Mouse (Mus musculus) embryonic facial prominence, embryonic 12.5 days (tissue): ENCODE results near the gene Lsm7. TPM values are rescaled to one million over a fixed set of nuclear protein-coding genes. Genes with fewer than 3 reads are reported as not detected.

Source experiments
- ATAC-seq: fragments of 200-750 bp; cut with Nextera tagmentation; 2 replicates; pipeline ENCODE4 v1.8.0; 2017; ENCODE audit not compliant: insufficient number of reproducible peaks, insufficient read depth, low FRiP score, low TSS enrichment
- H3K27ac ChIP-seq: fragments of 300-500 bp; sonication (generic); 2 replicates; pipeline ENCODE4 v1.5.1; 2016; ENCODE audit warnings: mild to moderate bottlenecking
- H3K27me3 ChIP-seq: fragments of 300-500 bp; sonication (generic); 2 replicates; pipeline ENCODE4 v1.6.1; 2016; ENCODE audit warnings: mild to moderate bottlenecking, moderate library complexity
- H3K36me3 ChIP-seq: fragments of 300-500 bp; sonication (generic); 2 replicates; pipeline ENCODE4 v1.6.1; 2016; ENCODE audit warnings: mild to moderate bottlenecking
- H3K4me1 ChIP-seq: fragments of 300-500 bp; sonication (generic); 2 replicates; pipeline ENCODE4 v1.6.1; 2016
- H3K4me2 ChIP-seq: fragments of 300-500 bp; sonication (generic); replicated peaks from 2 replicates; pipeline ENCODE4 v1.6.1; 2016; ENCODE audit warnings: mild to moderate bottlenecking, moderate library complexity
- H3K4me3 ChIP-seq: fragments of 300-500 bp; sonication (generic); 2 replicates; pipeline ENCODE4 v1.5.1; 2016; ENCODE audit warnings: mild to moderate bottlenecking
- H3K9ac ChIP-seq: fragments of 300-500 bp; sonication (generic); 2 replicates; pipeline ENCODE4 v1.6.1; 2016; ENCODE audit warnings: mild to moderate bottlenecking, moderate library complexity
- H3K9me3 ChIP-seq: fragments of 300-500 bp; sonication (generic); 2 replicates; pipeline ENCODE4 v1.6.1; 2016; ENCODE audit warnings: mild to moderate bottlenecking, moderate library complexity
- WGBS: fragments of 180-500 bp; shearing (Covaris S2); methylation state at CpG from one replicate; pipeline ENCODE4 v1.1.7; 2016; 5-methylcytosine and 5-hydroxymethylcytosine counted together
- polyA plus RNA-seq: library from polyadenylated mRNA; unstranded; fragments of >200 nt; fragmentation: Nextera tagmentation; extraction: Ambion mirVana; gene quantifications from 2 replicates; pipeline ENCODE4 v1.2.1, GENCODE M21; 2016

Lsm7 gene
- 314 and 329 TPM in 2 replicates for polyA plus RNA-seq

DNA sequence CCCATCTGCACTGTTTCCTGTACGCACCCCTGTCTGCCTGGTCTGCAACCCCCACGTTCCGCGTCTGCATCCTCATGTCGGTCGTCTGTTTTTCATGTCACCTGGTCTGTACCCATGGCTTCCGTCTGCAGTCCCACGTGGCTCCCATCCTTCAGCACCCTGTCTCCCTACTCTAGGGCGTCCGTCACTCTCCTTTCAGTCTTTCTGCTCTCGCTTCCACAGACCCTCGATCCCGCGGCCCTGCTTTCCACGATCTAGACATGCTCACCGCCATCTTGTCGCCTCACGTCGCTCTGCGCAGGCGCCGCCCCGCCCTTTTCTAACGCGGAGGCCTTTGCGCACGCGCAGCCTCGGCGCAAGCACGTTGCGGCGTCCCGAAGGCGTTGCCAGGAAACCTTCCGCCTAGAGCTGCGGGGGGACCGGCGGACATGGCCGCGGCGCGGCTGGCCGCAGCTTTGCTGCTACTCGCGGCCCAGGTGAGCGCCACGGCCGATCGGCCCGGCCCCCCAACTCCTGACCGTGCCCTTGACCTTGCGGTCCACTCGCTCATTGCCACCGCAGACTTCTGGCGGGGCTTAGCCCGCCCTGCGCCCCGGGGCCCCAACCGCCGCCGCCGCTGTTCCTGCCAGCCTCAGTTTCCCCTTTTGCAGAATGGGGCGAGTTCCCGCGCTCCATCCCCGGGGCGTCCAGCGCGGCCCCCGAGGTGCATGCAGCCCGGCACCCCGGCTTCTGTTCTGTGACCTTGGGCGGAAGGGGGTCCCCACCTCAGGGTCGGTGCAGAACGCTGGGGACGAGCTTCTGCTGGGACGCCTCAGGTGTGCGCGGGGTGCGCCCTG lies at the start of gene Lsm7, which contains the start of gene Sppl2b:
Lsm7 (minus strand) TSS at position 297 of the 836 bp plus-strand sequence.
Sppl2b (plus strand) TSS at position 363 of the 836 bp plus-strand sequence.
- H3K4me2 ChIP-seq: peak within 1 kb of the TSS; percentile 98
- ATAC-seq: peak; percentile 37; the same call in 1 of the 2 replicates
- peak within 1 kb of the TSS; percentile 87 for H3K4me3 ChIP-seq
- H3K27me3 ChIP-seq: no peaks in the 10 kb centered on the region
- H3K27ac ChIP-seq: peak within 1 kb of the TSS; percentile 46
- peaks cover 34% of the 10 kb centered on the region for H3K4me1 ChIP-seq
- no peaks in the 10 kb centered on the region for H3K9me3 ChIP-seq
- H3K9ac ChIP-seq: peak within 1 kb of the TSS; percentile 84
- under 1% methylated on average over 81 of the region's 81 CpGs for WGBS
- peaks cover 24% of the 10 kb centered on the region for H3K36me3 ChIP-seq

DNA sequence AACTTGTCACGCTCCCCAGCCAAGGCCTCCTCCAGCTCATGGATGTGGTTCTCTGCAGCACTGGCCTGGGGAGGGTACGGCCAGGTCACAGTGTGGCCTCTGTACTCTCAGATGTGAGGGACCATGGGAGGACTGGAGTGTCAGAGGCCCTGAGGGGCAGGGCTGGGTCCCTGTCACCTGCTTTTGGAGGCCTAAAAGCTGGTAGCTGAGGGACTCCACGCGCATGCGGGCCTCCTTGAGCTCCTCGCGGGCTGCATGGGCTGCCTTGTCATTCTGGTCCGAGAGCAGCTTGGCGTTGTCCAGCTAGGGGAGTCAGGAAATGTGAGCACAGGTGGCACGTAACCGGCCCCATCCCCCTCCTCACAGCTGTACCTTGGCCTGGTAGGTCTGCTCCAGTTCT lies 49.7 kb upstream of the Lsm7 start:
- Histone ChIP-seq H3K27me3 (no peaks in the 10 kb centered on the region), H3K36me3 (peaks cover 72% of the 10 kb centered on the region)
- 92% methylated on average over 11 of the region's 11 CpGs for WGBS

DNA sequence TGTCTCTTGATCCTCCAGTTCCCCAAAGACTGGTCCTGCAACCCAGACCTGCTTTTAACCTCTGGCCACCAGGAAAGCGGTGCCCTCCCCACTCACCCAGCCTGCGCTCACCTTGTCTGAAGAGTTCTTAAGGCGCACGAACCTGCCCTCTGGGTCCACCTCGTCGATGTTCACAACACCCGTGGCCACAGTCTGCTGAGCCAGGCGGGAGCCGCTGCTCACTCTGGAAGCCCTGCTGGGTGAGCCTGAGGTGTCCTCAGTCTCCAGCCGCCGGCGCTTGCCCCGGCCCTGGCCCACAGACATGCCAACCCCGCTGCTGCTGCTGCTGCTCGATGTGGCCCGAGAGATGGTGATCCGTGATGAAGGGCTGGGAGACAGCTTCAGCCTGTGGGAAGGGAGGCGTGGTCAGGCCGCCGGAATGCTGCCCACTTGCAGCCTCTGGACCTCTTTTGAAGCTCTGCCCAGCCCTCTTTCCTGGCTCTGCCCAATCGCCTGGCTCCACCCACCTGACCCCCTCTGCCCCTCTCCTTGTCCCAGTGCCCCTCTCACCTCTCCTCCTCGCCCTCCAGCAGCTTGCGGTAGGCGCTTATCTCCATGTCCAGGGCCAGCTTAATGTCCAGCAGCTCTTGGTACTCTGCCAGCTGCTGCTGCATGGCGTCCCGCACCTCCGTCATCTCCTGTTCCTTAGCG lies 49.1 kb upstream of the Lsm7 start:
- Histone ChIP-seq H3K36me3 (peaks cover 69% of the 10 kb centered on the region), H3K9me3 (no peaks in the 10 kb centered on the region), H3K4me2 (no peak overlapping the region), H3K27me3 (no peaks in the 10 kb centered on the region), H3K4me1 (peaks cover 12% of the 10 kb centered on the region), H3K27ac (no peak overlapping the region), H3K9ac (no peak overlapping the region), H3K4me3 (no peak overlapping the region)
- ATAC-seq: no peak
- WGBS: 89% methylated on average over 28 of the region's 28 CpGs

More for the DNA sequence above, 49.7 kb upstream of the Lsm7 start:
- Histone ChIP-seq H3K4me1 (peaks cover 7% of the 10 kb centered on the region), H3K9ac (no peak overlapping the region), H3K4me2 (no peak overlapping the region), H3K4me3 (no peak overlapping the region), H3K9me3 (no peaks in the 10 kb centered on the region), H3K27ac (no peak overlapping the region)
- ATAC-seq: no peak

DNA sequence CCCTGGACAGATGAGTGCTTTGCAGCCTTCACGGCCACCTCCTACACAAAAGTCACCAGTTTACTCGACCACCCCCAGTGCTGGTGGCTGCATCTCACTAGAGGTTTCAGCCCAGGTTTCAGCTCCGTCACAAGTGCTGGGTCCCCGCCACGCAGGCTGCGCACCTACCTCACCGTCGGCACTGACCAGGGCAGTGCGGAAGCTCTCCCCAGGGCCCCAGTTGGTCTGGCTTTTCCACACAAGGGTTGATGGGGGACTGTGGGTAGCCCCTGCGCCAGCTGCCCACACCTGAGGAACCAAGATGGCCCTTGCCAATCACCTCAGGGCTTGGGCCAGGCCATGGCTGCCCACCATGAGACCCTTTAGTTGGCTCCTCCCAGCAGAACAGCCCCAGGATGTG lies 48.3 kb upstream of the Lsm7 start:
- Histone ChIP-seq H3K27ac (no peak overlapping the region), H3K36me3 (peaks cover 65% of the 10 kb centered on the region), H3K4me2 (no peak overlapping the region), H3K9me3 (no peaks in the 10 kb centered on the region), H3K4me1 (peaks cover 14% of the 10 kb centered on the region), H3K9ac (no peak overlapping the region), H3K4me3 (no peak overlapping the region), H3K27me3 (no peaks in the 10 kb centered on the region)
- WGBS: 86% methylated on average over 10 of the region's 10 CpGs
- no peak for ATAC-seq

DNA sequence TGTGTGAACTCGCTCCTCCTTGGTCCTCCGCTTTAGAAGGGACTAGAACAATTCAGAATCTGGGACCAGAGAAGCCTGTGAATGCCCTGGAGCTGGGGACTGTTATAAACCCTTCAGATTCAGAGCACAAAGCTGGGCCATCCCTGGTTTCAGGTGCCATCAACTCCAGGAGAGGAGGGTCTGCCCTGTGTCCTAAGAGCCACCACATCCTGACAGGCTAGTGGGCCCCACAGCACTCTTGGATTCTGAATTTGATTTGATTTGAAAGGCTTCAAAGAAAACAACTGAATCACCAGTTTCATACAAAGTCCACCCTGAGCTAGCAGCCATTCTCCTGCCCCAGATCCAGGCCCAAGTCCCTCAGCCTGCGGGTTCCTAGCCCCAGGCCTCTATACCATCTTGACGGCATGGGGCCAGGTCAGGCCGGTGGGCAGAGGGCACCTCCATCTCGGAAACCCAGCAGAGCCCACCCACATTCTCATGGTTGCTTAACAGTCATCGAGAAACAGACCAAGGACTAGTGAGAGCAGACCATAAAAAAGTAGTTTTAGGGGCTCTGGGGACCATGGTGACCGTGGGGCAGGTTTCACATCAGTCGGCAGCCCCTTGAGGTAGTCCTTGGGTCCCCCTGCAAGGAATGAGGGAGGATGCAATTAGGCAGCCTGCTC lies 47.4 kb upstream of the Lsm7 start:
- Histone ChIP-seq H3K36me3 (peaks cover 57% of the 10 kb centered on the region), H3K4me3 (no peak overlapping the region), H3K27me3 (no peaks in the 10 kb centered on the region), H3K4me1 (peaks cover 19% of the 10 kb centered on the region), H3K9me3 (no peaks in the 10 kb centered on the region), H3K4me2 (no peak overlapping the region), H3K27ac (no peak overlapping the region), H3K9ac (no peak overlapping the region)
- WGBS: 94% methylated on average over 9 of the region's 9 CpGs
- no peak for ATAC-seq

DNA sequence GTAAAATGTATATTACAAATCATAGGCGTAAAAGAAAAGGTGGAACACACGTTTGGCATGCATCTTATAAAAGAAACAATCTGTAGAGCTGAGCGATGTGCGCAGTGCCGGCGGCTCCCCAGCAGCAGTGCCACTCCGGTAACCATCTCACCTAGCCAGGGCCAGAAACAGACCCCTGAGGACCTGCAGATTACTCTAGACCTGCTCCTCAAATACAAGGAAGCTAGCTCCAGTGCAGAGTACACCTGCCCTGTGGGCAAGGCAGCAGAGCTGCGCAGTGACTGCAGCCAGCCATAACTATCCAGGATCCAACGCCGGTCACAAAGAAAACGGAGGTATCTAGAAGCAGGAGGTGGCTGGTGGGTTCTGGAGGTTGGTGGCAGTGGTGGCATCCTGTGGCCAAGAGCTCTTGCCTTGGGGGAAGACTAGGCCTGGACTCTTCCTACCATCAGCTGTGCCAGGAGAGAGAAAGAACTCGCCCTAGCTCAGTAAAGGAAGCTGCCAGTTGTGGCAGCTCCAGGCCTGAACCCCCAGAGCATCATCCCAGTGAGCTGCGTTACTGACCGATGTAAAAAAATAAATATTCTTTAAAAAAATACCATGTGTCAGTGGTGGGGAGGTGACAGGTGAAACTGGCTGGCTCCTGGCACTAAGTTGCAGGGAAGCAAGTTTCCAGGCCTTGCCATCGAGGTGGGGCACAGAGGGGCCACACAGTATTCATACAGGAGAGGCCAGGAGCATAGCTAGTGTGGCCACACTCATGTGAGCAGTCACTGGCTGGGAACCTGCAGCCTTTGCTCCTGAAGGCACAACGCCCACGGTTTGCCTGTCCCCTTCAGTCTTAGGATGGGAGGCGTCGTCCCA lies 46.6 kb upstream of the Lsm7 start:
- Histone ChIP-seq H3K4me2 (peak overlapping the region; percentile 95; the same call in 1 of the 2 replicates), H3K36me3 (peaks cover 52% of the 10 kb centered on the region), H3K4me1 (peaks cover 19% of the 10 kb centered on the region), H3K4me3 (no peak overlapping the region), H3K9ac (peak overlapping the region; percentile 5; the same call in 1 of the 2 replicates), H3K9me3 (no peaks in the 10 kb centered on the region), H3K27me3 (no peaks in the 10 kb centered on the region), H3K27ac (peak overlapping the region; percentile 55; the same call in 1 of the 2 replicates)
- WGBS: 88% methylated on average over 19 of the region's 19 CpGs
- ATAC-seq: no peak

DNA sequence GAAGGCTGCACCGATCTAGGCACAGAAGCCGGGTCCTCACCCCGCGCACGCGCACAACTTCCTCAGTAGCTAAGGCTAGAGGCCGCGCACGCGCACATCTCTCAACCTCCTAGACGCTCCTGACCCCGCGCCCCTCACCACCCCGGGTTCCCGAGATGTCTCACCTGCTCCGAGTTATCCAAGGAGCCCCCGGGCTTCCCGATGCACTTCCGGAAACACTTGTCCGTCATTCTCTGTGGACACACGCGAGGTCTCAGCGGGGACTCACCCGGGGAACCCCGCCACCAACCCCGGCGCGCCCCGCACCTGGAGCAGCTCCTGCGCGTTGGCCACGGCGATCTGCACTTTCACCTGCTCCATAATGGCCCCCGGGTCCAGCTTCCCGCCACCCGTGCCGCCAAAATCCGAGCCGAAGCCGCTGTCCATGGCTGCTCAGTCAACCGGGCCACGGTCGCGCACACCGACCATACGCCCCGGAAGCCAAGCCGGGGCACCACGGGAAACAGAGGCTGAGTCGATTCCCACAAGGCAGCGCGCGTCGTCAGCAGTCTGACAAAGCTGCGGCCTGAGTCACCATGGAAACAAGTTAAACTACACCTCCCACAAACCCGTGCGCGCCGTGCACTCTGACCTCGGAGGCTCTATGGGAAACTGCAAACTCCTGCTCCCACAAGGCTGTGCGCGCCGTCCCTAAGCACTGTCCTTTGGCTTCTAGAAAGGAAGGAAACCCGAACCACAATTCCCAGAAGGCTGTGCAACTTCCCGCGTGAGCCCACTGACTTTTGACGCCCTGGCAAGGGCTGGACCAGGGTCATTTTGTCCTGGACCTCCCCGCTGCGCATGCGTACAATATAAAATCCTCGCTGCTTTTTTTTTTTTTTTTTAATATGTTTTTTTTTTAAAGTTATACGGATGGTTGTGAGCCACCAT lies 45.6 kb upstream of the Lsm7 start, which contains the start of gene Timm13:
Timm13 (minus strand) TSS at position 652 of the 930 bp plus-strand sequence.
- Histone ChIP-seq H3K4me2 (peak within 1 kb of the TSS; percentile 95), H3K4me1 (peaks cover 19% of the 10 kb centered on the region), H3K27ac (peak within 1 kb of the TSS; percentile 83), H3K9ac (peak within 1 kb of the TSS; percentile 87), H3K36me3 (peaks cover 41% of the 10 kb centered on the region), H3K27me3 (no peaks in the 10 kb centered on the region), H3K4me3 (peak within 1 kb of the TSS; percentile 86), H3K9me3 (no peaks in the 10 kb centered on the region)
- ATAC-seq: peak; percentile 91
- under 1% methylated on average over 72 of the region's 72 CpGs for WGBS

DNA sequence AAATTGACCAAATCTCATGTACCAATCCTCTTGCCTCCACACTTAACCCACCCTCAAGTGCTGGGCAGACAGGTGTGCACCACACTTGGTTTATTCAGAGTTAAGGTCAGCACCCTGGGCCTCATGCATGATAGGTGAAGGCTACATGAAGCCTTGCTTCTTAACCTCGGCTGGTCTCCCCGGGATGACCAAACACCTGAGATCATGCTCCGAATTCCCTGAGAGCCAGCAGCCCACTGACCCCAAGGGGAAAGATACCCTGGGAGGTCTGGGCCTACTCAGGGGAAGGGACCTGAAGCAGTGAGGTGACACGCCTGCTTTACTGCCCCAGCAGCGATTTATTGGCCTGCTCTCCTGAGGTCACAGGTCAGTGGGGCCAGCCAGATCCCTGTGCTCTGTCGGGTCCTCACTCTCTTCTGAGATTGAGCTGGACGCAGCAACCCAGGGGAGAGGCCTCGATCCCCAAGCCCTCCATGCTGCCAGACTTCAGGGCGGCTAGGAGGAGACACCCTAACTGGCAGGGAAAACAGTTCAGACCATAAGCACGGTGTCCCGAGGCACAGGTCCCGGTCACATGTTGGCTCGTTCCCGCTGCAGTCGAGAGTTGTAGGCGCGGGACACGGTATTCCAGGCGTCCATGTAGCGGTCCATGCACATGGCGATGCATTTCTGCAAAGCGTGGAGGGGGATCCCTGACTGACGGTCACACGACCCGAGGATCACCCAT lies 44.7 kb upstream of the Lsm7 start:
- Histone ChIP-seq H3K4me3 (peak overlapping the region; percentile 86), H3K9ac (peak overlapping the region; percentile 87), H3K27me3 (no peaks in the 10 kb centered on the region), H3K27ac (peak overlapping the region; percentile 83), H3K9me3 (no peaks in the 10 kb centered on the region), H3K36me3 (peaks cover 33% of the 10 kb centered on the region), H3K4me1 (peaks cover 19% of the 10 kb centered on the region), H3K4me2 (peak overlapping the region; percentile 95)
- WGBS: 11% methylated on average over 25 of the region's 25 CpGs
- ATAC-seq: 0 out of 2 replicates have a peak, but pooled peaks have one; percentile 0

DNA sequence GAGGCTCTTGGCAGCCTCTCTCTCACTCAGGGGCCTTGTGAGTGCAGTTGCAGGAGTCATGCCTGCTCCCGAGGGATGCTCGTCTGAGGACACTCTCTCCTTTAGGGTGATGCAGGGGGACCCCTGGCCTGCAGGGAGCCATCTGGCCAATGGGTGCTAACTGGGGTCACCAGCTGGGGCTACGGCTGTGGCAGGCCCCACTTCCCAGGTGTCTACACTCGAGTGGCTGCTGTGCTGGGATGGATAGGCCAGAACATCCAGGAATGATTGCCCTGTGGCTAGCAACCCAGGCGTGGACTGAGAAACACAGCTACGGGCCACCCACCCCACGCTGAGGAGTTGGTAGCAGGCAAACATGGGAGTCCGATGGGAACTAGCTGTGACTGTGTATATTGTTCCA lies 44.1 kb upstream of the Lsm7 start:
- no peak for ATAC-seq
- peaks cover 26% of the 10 kb centered on the region for H3K36me3 ChIP-seq

More for the DNA sequence above, 44.1 kb upstream of the Lsm7 start:
- peaks cover 19% of the 10 kb centered on the region for H3K4me1 ChIP-seq
- no peak overlapping the region for H3K27ac ChIP-seq
- H3K4me3 ChIP-seq: peak overlapping the region; percentile 86
- peak overlapping the region; percentile 95 for H3K4me2 ChIP-seq
- 90% methylated on average over 8 of the region's 8 CpGs for WGBS
- no peaks in the 10 kb centered on the region for H3K27me3 ChIP-seq
- H3K9me3 ChIP-seq: no peaks in the 10 kb centered on the region
- 0 out of 2 replicates have a peak overlapping the region, but pooled peaks have one; percentile 87 for H3K9ac ChIP-seq
